Mouse (Mus musculus) lung, adult 2 months (tissue): ENCODE results near the gene Mri1.

Experiments
- CTCF ChIP-seq: fragments of 200-500 bp; IDR thresholded peaks from 2 replicates; pipeline ENCODE4 v1.5.1; 2011; ENCODE audit warnings: mild to moderate bottlenecking, low read length, control low read depth; ENCODE audit not compliant: insufficient read depth
- POLR2A ChIP-seq: fragments of 200-500 bp; IDR thresholded peaks from 2 replicates; pipeline ENCODE4 v1.6.1; 2011; ENCODE audit warnings: low read depth, mild to moderate bottlenecking, control low read depth, low read length, borderline replicate concordance; ENCODE audit errors: extremely low read depth

DNA sequence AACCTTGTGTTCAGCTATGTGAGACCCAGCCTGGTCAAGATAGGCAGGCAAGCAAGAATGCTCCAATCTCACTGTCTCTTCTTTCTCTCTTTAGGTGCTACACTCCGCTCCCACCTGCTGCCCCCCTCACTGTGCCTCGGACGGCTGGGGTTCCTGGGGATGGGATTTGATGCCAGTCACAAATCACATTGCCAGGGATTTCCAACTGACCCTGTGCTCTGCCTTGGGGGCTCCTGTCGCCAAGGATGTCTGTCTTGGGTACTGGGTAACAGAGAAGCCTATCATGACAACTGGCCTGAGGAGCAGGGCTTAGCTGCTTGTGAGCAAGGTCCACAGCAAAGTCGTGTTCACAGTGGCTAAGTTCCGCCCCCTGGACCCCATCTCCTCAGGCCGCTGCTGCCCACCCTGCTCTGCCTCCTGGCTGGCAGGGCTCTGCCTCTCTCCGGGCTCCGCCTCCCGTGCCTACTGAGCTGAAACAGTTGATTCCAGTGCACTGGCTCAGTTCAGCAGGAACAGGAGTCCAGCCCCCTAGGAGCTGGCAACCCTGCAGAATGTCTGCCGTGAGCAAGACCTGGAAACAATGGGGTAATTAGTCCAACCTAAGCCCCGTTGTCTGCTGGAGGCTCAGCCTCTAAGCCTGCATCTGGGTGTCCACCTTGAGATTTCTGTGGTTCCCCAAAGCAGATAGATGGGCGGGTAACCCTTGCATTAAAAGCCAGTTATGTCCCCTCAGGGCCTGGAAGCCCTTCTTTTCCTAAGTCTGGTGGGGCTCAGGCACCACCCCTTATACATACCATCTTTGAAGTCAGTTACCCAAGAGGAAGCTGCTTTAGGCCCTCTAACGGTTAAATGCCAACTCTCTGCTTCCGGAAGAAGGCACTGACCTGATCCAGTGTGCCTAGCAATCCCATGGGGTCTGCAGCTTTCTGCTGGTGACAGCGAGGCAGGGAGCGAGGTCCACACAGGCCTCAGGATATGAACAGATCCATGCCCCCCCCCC, 48.4 kb downstream of the Mri1 start:
- 0 out of 2 replicates have a peak, but pooled peaks have one; percentile 5 for TF ChIP-seq POLR2A
- no peak for TF ChIP-seq CTCF
